Mouse (Mus musculus): ENCODE measurements at regions not wholly inside any gene's neighbourhood (a gene's known extent, or its start where the extent isn't known, plus 50 kb on each side); places are given as distances from the start of the nearest gene placed in this dataset.

- DNase-seq (ENCODE audit: low read depth): peak; percentile 61
- TF ChIP-seq CTCF (IDR thresholded peaks at IDR 0.05; ENCODE audit: borderline replicate concordance, extremely low read depth, insufficient read depth, insufficient read length): no peak
- TF ChIP-seq POLR2A (IDR thresholded peaks at IDR 0.05; ENCODE audit: borderline replicate concordance, extremely low read depth, insufficient read depth, insufficient read length, poor library complexity, severe bottlenecking): no peak
These were observed 144.0 kb upstream of the Adamts3 start for GRCm38 (mm10) chr5:90026835-90027753.

- DNase-seq (ENCODE audit: low read depth): peak; percentile 78
- TF ChIP-seq POLR2A (IDR thresholded peaks at IDR 0.05; ENCODE audit: borderline replicate concordance, extremely low read depth, insufficient read depth, insufficient read length, poor library complexity, severe bottlenecking): no peak
- no peak for TF ChIP-seq CTCF (IDR thresholded peaks at IDR 0.05; ENCODE audit: borderline replicate concordance, extremely low read depth, insufficient read depth, insufficient read length)
These were observed 138.3 kb upstream of the Adamts3 start for GRCm38 (mm10) chr5:90021447-90021846.

GRCm38 (mm10) chr5:90000758-90001157, 117.6 kb upstream of the Adamts3 start:
- TF ChIP-seq POLR2A (IDR thresholded peaks at IDR 0.05; ENCODE audit: borderline replicate concordance, extremely low read depth, insufficient read depth, insufficient read length, poor library complexity, severe bottlenecking) (no peak), CTCF (IDR thresholded peaks at IDR 0.05; ENCODE audit: borderline replicate concordance, extremely low read depth, insufficient read depth, insufficient read length) (no peak)
- DNase-seq (ENCODE audit: low read depth): no peak

GRCm38 (mm10) chr5:89991568-89991967, 108.4 kb upstream of the Adamts3 start:
- DNase-seq (ENCODE audit: low read depth): peak; percentile 11

GRCm38 (mm10) chr5:89981627-89982026, 98.5 kb upstream of the Adamts3 start:
- DNase-seq (ENCODE audit: low read depth): peak; percentile 31
- TF ChIP-seq CTCF (IDR thresholded peaks at IDR 0.05; ENCODE audit: borderline replicate concordance, extremely low read depth, insufficient read depth, insufficient read length) (peak; percentile 30; the same call in 1 of the 2 replicates), POLR2A (IDR thresholded peaks at IDR 0.05; ENCODE audit: borderline replicate concordance, extremely low read depth, insufficient read depth, insufficient read length, poor library complexity, severe bottlenecking) (no peak)

More at GRCm38 (mm10) chr5:89991568-89991967, 108.4 kb upstream of the Adamts3 start:
- no peak for TF ChIP-seq POLR2A (IDR thresholded peaks at IDR 0.05; ENCODE audit: borderline replicate concordance, extremely low read depth, insufficient read depth, insufficient read length, poor library complexity, severe bottlenecking)
- no peak for TF ChIP-seq CTCF (IDR thresholded peaks at IDR 0.05; ENCODE audit: borderline replicate concordance, extremely low read depth, insufficient read depth, insufficient read length)

- DNase-seq (ENCODE audit: low read depth): no peak
- TF ChIP-seq POLR2A (IDR thresholded peaks at IDR 0.05; ENCODE audit: borderline replicate concordance, extremely low read depth, insufficient read depth, insufficient read length, poor library complexity, severe bottlenecking) (no peak), CTCF (IDR thresholded peaks at IDR 0.05; ENCODE audit: borderline replicate concordance, extremely low read depth, insufficient read depth, insufficient read length) (no peak)
These were observed 97.1 kb upstream of the Adamts3 start for GRCm38 (mm10) chr5:89980204-89980603.

- TF ChIP-seq CTCF (IDR thresholded peaks at IDR 0.05; ENCODE audit: borderline replicate concordance, extremely low read depth, insufficient read depth, insufficient read length) (no peak), POLR2A (IDR thresholded peaks at IDR 0.05; ENCODE audit: borderline replicate concordance, extremely low read depth, insufficient read depth, insufficient read length, poor library complexity, severe bottlenecking) (no peak)
- no peak for DNase-seq (ENCODE audit: low read depth)
These were observed 69.5 kb upstream of the Adamts3 start for GRCm38 (mm10) chr5:89952611-89953010.

GRCm38 (mm10) chr5:89945660-89945925, 62.5 kb upstream of the Adamts3 start:
- DNase-seq (ENCODE audit: low read depth): no peak
- TF ChIP-seq POLR2A (IDR thresholded peaks at IDR 0.05; ENCODE audit: borderline replicate concordance, extremely low read depth, insufficient read depth, insufficient read length, poor library complexity, severe bottlenecking): no peak
- TF ChIP-seq CTCF (IDR thresholded peaks at IDR 0.05; ENCODE audit: borderline replicate concordance, extremely low read depth, insufficient read depth, insufficient read length): no peak

- peak; percentile 7 for DNase-seq (ENCODE audit: low read depth)
- TF ChIP-seq CTCF (IDR thresholded peaks at IDR 0.05; ENCODE audit: borderline replicate concordance, extremely low read depth, insufficient read depth, insufficient read length): no peak
- no peak for TF ChIP-seq POLR2A (IDR thresholded peaks at IDR 0.05; ENCODE audit: borderline replicate concordance, extremely low read depth, insufficient read depth, insufficient read length, poor library complexity, severe bottlenecking)
These were observed 61.9 kb upstream of the Adamts3 start for GRCm38 (mm10) chr5:89944855-89945659.

- TF ChIP-seq POLR2A (IDR thresholded peaks at IDR 0.05; ENCODE audit: borderline replicate concordance, extremely low read depth, insufficient read depth, insufficient read length, poor library complexity, severe bottlenecking): no peak
- TF ChIP-seq CTCF (IDR thresholded peaks at IDR 0.05; ENCODE audit: borderline replicate concordance, extremely low read depth, insufficient read depth, insufficient read length): no peak
- peak; percentile 76 for DNase-seq (ENCODE audit: low read depth)
These were observed 60.4 kb upstream of the Adamts3 start for GRCm38 (mm10) chr5:89943276-89944127.

- TF ChIP-seq POLR2A (IDR thresholded peaks at IDR 0.05; ENCODE audit: borderline replicate concordance, extremely low read depth, insufficient read depth, insufficient read length, poor library complexity, severe bottlenecking) (no peak), CTCF (IDR thresholded peaks at IDR 0.05; ENCODE audit: borderline replicate concordance, extremely low read depth, insufficient read depth, insufficient read length) (no peak)
- peak; percentile 60 for DNase-seq (ENCODE audit: low read depth)
These were observed 59.1 kb upstream of the Adamts3 start for GRCm38 (mm10) chr5:89942244-89942643.
